Mouse (Mus musculus): Measurements from ENCODE around the gene Hira.
"Not testable (repeated sequence)": the region's sequence is repeated elsewhere in the genome, so short reads cannot be mapped to it uniquely, and the experiment has no call there.

The Hira gene

DNA sequence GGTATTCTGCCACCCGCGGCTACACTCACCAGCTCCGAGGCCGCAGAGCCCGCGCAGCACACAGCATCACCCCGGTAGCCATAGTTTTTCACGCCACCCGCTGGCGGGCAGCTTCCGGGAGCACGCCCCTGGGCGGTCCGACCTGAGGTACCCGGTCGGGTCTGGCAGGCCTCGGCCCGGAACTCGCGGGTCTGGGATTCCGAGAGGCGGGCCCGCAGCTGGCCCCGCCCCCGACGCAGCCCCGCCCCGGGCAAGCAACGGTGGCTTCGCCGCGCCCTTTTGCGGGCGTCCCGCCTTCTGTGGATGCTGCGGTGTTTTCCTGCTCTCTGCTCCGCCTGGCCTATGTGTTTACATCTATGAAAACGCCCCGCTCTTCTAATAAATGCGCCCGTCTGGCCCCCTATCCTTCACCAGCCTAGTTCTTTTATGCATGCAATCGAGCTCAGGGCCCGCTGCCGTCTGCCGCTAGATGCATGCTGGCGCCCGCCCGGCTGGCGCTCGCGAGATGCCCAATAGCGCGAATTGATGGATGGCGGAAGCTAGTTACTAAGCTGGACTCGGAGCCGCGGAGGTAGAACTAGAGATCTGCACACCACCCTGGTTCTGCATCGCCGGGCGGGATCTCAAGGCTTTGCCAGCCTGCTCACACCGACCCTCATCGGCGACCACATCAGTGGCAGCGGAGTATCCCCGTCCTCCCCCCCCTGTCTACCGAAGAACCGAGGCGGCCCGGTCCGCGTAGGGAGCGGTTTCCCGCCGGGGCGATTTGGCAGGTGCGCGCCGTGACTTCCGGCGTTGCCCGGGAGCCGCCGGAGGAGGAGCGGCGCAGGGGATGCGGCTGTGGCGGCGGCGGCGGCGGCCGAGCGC, at the start of gene Hira, which contains the start of gene Mrpl40:
TSS of gene Hira (plus strand) at position 596 of the 867 bp plus-strand sequence.
TSS of gene Mrpl40 (minus strand) at position 421 of the 867 bp plus-strand sequence.
- peak; percentile 94 for DNase-seq (ENCODE audit: low read depth, low spot score)

DNA sequence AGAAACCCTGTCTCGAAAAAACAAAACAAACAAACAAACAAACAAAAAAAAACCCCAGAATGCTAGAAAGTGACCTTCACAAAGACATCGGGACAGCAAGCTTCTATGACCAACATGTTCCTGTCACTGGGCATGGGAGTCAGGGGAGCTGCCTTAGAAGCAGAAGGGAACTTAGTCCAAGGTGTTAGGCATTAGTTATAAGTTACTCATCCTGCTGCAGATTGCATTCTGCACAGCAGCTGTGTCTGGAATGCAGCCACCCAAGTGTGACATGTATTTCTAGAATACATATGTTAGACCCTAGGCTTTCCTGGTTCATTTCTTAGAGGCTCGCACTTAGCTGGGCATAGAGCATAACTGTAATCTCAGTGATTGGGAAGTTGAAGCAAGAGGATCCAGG, 48.2 kb upstream of the Hira start:
- no peak for DNase-seq (ENCODE audit: low read depth, low spot score)

DNA sequence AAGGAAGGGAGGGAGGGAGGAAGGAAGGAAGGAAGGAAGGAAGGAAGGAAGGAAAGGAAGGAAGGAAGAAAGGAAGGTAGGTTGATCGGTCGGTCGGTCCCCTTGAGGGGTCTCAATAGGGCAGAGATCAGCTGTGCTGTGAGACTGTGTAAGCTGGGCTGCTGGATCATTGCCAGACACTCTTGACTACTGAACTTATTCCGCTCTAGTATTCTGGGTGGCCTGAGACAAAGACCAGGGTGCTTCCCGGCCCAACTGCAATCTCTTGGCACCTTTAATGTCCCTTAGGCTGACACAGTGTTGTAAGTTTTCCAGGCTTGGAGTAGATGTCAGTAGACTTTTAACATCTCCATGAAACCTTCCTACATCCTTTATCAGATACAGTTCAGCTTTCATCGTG, 47.7 kb upstream of the Hira start:
- DNase-seq (ENCODE audit: low read depth, low spot score), result no peak

DNA sequence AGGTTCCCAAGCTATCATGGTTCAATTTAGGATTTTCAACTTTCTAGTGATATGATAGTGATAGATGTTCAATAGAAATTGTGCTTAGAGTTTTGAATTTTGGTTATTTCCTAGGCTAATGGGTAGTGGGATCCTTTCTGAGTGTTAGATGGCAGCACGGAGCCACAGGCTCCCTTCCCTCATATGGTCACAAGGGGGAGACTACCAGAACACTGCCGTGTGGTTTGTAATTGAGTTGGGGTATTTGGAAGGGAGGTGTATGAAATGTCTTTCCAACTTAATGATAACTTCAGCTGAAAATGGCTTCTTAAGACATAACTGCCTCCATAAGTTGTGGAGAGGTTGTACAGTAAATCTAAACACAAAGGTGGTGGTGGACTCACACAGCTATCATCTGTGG, 43.4 kb upstream of the Hira start:
- no peak for DNase-seq (ENCODE audit: low read depth, low spot score)

DNA sequence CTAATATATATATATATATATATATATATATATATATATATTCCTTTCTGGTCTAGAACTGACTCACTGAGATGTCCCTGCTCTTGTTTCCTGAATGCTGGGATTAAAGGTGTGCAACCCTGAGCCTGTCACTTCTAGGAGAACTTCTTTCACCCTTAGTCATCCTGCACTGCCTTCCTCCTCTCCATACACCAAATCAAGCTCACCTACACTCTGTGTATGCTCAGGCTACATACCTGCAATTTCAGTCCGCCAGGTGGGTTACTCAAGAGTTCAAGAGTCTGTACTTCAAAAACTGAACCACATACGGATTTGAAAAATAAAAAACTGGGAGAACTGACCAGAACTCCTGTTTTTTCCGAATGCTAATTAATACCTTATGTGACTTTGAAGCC, 40.8 kb upstream of the Hira start:
- DNase-seq (ENCODE audit: low read depth, low spot score), result no peak

DNA sequence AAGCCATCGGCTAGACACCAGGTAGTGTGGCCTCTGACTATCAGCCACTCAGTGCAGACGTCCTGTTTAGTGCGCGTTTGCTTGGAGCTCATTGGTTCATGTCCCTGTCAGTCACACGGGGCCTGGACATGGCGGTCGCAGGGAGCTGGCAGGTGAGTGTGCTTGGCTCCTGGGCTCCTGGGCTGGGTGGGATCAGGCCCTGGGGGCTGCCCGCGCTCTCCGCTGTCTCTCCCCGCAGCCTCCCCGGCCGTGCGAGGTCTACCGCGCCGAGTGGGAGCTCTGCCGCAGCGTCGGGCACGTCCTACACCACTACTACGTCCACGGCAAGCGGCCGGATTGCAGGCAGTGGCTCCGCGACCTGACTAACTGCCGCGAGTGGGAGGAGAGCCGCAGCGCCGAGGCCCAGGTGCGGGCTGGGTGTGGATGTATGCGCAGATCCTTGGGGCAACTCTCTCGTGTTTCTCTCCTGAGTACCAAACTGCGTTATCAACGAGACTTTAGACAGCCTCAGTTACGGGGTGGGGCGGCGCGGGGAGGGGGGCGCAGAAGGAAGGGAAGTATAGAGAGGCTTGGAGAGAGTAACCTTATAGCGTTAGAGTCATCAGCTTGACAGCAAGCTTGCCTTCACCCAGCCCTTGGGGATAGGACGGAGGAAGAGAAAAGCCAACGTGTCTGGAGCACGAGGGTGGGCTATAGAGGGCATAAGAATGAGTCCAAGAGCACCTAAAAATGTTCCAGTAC, 40.2 kb upstream of the Hira start, which contains the start of the genes 2510002D24Rik and Gm28539:
TSS of gene 2510002D24Rik (plus strand) at position 111 of the 741 bp plus-strand sequence.
TSS of gene Gm28539 (plus strand) at position 117 of the 741 bp plus-strand sequence.
- DNase-seq (ENCODE audit: low read depth, low spot score), result no peak

DNA sequence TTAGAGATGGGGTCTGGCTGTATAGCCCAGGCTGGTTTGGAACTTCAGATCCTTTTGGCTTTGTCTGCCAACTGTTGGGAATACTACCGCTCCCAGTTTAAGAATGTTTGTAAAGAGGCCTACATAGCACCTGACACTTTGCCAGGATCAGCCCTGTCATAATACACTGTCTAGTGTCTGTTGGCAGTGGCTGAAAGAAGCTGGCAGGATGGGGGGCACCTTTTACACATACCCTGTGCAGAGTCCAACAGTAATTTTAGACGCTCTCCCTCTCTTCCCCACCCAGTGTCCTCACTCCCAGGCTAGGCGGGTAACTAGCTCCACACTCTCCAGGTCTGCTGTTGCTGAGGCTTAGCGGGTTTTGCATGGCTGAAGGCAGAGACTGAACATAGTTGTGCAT, 38.5 kb upstream of the Hira start:
- no peak for DNase-seq (ENCODE audit: low read depth, low spot score)

DNA sequence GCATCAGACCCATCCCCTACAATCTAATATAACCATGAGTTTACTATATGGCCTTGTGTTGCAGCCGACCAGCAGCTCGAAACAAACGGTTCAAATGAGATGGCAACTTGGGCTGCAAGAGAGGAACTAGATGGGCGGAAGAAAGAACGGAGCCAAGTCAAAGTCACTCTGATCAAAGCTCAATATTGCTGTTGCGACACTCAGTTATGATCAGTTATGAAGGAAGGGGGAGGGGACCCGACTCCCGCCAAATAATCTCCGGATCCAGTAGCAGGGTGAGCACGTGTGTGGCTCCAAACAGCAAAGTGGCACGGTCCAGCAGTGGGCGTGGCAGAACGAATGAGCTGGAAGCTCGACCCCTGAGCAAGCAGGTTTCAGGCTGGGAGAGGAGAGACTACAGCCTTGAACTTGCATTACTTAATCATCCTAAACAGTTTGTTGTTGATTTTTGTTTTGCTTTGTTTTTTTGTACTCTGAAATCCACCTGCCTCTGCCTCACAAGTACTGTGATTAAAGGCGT, 30.5 kb upstream of the Hira start:
- no peak for DNase-seq (ENCODE audit: low read depth, low spot score)

DNA sequence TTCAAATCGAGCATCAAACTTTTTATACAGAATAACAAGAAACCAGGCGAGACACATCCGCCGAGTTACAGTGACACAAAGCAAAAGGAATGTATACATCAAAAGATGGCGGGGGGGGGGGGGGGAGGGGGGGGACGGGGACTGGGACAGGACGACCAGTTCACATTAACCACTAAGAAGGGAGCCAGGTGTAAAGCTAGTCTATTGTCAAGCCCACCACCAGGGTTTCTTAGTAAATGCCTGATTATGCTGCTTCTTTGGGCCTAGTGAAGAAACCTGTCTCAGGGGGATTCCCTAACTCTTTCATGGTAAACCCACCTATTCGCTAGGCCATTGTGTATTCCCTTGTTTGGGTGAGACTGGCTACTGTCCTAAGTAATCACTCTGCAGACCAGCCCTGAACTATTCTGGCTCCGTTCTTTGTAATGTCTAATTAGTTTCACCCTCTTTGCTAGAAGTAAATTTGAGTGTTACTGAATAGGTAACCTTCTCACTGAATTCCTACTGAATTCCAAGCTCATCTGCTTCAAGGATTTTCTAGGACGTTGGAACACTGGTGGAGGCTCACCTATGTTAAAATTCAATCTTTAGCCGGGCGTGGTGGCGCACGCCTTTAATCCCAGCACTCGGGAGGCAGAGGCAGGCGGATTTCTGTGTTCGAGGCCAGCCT, 27.2 kb upstream of the Hira start:
- not testable (repeated sequence) for DNase-seq (ENCODE audit: low read depth, low spot score)

DNA sequence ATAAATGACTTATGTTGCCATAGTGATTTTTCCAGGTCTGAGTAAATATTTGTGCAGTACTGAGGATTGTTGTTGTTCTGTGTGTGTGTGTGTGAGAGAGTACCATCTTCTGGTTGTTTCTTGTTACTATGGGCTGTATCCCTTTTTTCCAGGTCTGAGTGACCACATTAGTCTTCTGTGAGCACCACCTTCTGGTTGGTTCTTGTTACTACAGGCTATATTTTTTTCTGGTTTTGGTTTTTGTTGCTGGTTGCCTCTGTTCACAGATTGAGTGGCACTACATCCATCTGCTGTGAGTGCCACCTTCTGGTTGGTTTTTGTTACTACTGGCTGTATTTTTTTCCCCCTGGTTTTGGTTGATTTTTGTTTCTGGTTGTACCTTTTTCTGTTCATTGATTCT, 18.3 kb upstream of the Hira start:
- DNase-seq (ENCODE audit: low read depth, low spot score), result peak; percentile 69

DNA sequence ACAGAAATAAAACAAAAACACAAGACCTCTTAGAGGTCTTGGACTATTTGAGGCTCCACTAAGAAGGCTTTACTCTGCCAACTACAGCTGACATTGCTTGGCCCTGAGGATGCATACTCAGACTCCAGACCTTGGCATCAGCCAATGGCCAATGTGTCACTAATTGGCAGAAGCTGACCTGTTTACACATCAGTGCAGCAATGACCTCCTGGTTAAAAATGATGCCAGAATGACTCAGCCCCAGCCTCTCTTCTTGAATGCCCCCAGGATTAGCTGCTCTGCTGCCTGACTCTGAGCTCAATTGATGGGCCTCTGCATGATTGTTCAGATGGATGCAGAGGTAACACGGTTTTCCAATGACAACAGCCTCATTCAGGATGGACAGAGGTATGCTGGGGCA, 16.7 kb upstream of the Hira start:
- peak; percentile 99 for DNase-seq (ENCODE audit: low read depth, low spot score)

DNA sequence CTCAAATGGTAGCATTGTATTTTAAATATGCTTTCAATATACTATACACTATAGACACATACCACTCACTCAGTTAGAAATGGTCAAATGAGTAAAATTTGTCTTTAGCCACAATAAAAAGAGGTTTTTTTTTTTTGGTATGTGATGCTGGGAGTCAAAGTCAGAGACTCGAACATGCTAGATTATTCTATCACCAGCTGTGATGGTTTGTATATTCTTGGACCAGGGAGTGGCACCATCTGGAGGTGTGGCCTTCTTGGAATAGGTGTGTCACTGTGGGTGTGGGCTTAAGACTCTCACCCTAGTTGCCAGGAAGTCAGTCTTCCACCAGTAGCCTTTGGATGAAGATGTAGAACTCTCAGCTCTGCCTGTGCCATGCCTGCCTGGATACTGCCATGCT, 6.3 kb upstream of the Hira start:
- not testable (repeated sequence) for DNase-seq (ENCODE audit: low read depth, low spot score)

DNA sequence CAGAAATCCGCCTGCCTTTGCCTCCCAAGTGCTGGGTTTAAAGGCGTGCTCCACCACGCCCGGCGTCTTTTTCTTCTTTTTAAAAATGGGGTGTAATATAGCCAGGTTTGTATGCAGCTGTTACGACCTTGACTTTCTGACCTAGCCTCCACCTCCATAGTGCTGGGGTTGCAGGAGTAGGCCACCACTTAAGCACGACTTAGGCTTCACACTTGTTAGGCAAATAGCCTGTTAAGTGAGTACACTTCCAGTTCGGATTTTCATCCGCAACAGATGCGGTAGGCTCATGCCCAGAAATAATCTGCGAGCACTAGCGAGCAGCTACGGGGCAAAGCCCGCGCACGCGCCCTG, 771 bp upstream of the Hira start:
- DNase-seq (ENCODE audit: low read depth, low spot score), result no peak

DNA sequence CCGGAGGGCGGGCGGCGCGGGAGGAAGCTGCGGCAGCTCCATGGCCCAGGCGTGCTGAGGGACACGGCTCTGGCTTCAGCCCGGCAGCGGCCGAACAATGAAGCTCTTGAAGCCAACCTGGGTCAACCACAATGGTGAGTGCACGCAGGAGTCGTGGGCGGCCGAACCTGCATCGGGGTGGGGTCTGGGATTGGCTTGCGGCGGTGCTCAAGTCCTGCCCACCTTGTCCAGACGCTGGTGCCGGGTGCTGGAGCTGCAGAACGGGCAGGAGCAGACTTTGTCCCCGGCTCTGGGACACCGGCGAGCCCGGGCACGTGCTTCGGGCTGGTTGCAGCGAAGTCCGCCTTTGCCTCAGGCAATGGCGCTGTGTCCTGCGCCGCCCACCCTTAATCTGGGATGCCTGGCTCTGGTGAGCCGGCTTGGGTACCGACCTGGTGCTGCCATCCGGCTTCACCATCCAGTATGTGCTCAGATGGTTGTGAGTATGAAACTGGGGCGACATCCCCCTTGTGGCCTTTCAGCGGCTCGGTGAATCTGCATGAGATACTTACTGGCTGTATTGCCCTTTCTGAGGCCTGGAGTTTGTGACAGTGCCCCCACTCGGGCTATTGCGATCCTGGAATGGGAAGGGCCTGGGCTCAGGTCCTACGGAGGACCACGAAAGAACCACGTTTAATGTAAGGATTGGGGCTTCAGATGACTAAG, 701 bp downstream of the Hira start:
- peak; percentile 91 for DNase-seq (ENCODE audit: low read depth, low spot score)

DNA sequence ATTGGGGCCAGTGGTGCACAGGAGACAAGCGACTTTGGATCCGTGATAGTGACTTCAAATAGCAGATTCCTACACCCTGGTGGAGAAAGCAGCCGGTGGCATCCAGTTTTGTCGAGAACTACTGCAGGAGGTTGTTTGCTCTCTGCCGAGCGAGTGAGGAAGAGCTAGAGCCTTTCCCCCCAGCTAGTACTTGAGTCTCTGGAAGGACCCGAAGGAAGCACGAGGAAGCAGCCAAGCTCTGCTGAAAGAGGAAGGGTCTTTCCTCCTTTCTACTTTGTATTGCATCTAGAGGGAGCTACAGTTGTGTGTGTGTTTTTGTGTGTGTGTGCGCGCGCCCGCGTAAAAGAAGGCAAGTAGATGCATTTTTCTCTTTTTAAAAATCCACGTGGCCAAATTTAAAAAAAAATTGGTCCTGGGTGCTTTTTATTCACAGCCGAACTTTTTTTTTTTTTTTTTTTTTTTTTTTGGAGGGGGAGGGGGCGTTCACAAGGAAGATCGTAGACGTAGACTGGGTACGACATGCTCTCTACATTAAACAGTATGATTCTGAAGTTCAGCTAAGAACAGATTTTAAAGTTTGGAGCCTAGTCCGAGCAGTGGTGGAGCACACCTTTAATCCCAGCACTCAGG, 1.4 kb downstream of the Hira start:
- no peak for DNase-seq (ENCODE audit: low read depth, low spot score)

DNA sequence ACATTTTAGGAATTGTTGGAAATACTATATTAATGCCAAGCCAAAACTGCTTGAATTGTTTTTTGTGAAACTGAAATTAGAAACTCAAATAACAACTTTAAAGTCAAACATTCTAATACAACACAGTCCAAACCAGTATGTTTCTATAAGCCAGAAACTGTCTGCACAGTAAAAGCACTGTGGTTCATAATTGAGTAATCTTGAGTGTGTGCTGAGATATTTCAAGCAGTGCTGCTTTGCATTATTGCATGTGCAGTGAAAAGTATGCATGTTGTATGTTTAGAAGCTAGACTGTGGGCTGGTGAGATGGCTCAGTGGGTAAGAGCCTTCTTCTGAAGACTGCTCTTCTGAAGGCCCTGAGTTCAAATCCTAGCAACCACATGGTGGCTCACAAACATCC, 7.2 kb downstream of the Hira start:
- DNase-seq (ENCODE audit: low read depth, low spot score), result no peak

DNA sequence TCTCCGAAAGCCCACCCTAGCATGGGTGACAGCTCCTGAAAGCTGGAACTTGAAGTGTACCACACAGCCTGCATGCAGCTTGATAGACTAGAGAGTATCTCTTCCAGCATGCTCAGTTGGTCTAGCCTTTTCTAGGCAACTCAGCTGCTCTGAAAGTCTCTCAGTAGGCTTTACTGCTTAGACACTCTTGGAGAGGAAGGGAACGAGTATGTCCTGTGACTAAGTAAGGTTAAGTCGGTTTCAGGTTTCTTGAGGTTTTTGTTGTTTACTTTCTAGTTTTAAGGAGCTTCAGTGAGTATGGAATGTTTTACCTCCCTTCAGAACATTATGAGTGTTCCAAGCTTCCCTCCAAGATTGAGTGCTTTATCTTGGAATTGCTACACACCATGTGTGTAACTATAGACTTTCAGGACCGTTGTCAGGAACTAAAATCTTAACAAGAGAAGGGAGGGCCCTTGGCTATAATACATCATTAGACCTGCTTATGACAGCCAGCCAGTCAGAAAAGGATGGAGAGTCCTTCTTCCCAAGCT, 17.1 kb downstream of the Hira start:
- DNase-seq (ENCODE audit: low read depth, low spot score), result peak; percentile 84

DNA sequence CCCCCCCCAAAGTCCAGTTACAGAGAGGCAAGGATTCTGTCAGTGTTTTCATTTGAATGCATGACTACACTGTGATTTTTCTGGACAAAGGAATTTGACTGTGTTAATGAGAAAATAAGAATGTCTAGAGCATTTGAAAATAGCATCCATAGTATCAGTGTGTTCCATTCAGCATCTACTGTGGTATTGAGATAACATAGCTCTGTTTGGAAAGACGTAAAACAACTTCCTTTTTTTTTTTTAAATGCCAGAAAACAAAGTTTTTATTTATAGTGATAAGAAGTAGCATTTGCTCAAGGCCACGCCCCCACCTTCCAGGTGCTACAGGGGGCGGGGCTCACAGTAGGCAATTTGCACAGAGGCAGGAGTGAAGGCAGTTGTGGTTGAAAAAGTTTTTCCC, 18.4 kb downstream of the Hira start:
- no peak for DNase-seq (ENCODE audit: low read depth, low spot score)

DNA sequence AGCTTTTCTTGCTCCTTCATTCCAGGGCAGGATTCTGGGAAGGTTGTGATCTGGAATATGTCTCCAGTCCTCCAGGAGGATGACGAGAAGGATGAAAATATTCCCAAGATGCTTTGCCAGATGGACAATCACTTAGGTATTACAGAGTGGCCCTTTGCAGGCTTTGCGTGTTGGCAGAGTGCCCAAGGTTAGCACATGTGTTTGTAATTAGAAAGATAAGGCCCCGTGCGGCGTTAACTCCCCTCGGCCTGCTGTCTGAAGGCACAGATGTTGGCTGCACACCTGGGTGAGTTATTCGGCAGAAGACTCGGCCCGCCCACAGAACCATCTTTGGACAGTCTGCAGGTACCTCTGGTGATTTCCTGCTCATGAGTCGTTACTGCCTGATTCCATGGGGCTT, 19.6 kb downstream of the Hira start:
- DNase-seq (ENCODE audit: low read depth, low spot score), result peak; percentile 20

DNA sequence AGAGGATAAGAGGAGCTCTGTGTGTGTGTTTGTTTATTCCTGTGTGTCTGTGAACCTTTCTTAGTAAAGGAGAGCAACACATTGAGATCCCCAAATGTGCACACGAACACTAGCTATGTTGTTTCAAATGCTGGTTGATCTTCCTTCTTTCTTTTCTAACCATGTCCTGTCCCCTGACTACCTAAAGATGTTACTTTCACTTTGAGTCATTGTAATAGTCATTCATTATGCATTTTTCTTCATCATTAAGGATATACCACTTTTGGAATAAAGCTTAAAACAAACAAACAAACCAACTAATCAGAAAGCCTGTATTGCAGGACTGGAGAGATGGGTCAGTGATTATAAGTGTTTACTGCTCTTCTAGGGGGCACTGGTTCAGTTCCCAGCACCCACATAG, 28.8 kb downstream of the Hira start:
- no peak for DNase-seq (ENCODE audit: low read depth, low spot score)

DNA sequence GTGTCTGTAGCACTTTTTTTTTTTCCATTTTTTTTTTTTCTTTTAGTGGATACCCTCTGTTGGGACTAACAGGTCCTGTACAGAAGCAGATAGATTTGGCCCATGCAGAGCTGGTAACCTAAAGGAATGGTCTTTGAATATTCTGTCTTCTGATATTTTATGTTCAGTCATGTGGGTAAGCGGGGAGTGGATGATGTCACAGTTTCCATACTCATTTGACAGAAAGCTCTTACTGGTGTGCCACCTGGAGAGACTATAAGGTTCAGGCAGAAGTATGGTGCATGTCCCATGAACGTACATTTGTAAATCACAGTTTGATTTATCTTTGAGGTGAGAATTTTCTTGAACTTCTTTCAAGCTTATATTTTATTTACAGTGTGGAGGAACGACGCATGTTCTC, 39.2 kb downstream of the Hira start:
- DNase-seq (ENCODE audit: low read depth, low spot score), result no peak

All from 3T3-L1 (cell line).